Mouse (Mus musculus) liver, embryonic 14.5 days (tissue): ENCODE results near the gene Maml3. TPM values are rescaled to one million over a fixed set of nuclear protein-coding genes. Genes with fewer than 3 reads are reported as not detected.

Experiments used
- ATAC-seq: fragments of 200-750 bp; cut with Nextera tagmentation; 2 replicates; pipeline ENCODE4 v1.8.0; 2017; ENCODE audit warnings: moderate number of reproducible peaks, mild to moderate bottlenecking, moderate library complexity; ENCODE audit not compliant: insufficient read depth
- DNase-seq, 3 experiments: peaks; one replicate each; pipeline ENCODE4 v3.0.0-alpha.2; 2012 to 2013; ENCODE audit warnings: low read depth in 3 of 3, low spot score in 3 of 3
- H3K27ac ChIP-seq: fragments of 300-500 bp; sonication (generic); 2 replicates; pipeline ENCODE4 v1.5.1; 2014; ENCODE audit warnings: moderate library complexity, mild to moderate bottlenecking, control low read depth, inconsistent platforms
- H3K27me3 ChIP-seq: fragments of 300-500 bp; sonication (generic); 2 replicates; pipeline ENCODE4 v1.6.1; 2014; ENCODE audit warnings: mild to moderate bottlenecking, low read length, moderate library complexity; ENCODE audit not compliant: control insufficient read depth, insufficient read depth
- H3K36me3 ChIP-seq: fragments of 300-500 bp; sonication (generic); replicated peaks from 2 replicates; pipeline ENCODE4 v1.6.1; 2014; ENCODE audit warnings: low read depth; ENCODE audit not compliant: control insufficient read depth, insufficient read depth
- H3K4me1 ChIP-seq, 2 experiments: fragments of 200-500 bp in 1 of 2; fragments of 300-500 bp in 1 of 2; sonication (generic) in 1 of 2; replicated peaks; 2 replicates each; pipeline ENCODE4 v1.6.1; 2012 to 2014; ENCODE audit warnings: antibody characterized with exemption in 1 of 2, inconsistent platforms in 1 of 2, low read length in 1 of 2; ENCODE audit not compliant: control insufficient read depth in 2 of 2, insufficient read depth in 2 of 2
- H3K4me2 ChIP-seq: fragments of 300-500 bp; sonication (generic); 2 replicates; pipeline ENCODE4 v1.6.1; 2014; ENCODE audit warnings: low read depth, mild to moderate bottlenecking, control low read depth, moderate library complexity
- H3K4me3 ChIP-seq, 2 experiments: fragments of 200-500 bp in 1 of 2; fragments of 300-500 bp in 1 of 2; sonication (generic) in 1 of 2; 2 replicates each; pipeline ENCODE4 v1.5.1; 2012 to 2014; ENCODE audit warnings: low read depth in 2 of 2, low read length in 2 of 2, mild to moderate bottlenecking in 2 of 2, control low read depth in 1 of 2, inconsistent platforms in 1 of 2, moderate library complexity in 1 of 2; ENCODE audit not compliant: insufficient read depth in 1 of 2
- H3K9ac ChIP-seq: fragments of 300-500 bp; sonication (generic); replicated peaks from 2 replicates; pipeline ENCODE4 v1.6.1; 2014; ENCODE audit warnings: mild to moderate bottlenecking, control low read depth, moderate library complexity
- H3K9me3 ChIP-seq: fragments of 300-500 bp; sonication (generic); 2 replicates; pipeline ENCODE4 v1.6.1; 2016; ENCODE audit warnings: low read length, mixed read lengths; ENCODE audit not compliant: control insufficient read depth
- CTCF ChIP-seq: IDR thresholded peaks from 2 replicates; pipeline ENCODE4 v1.5.1; 2016; ENCODE audit warnings: antibody characterized with exemption, low read depth, control low read depth
- EP300 ChIP-seq: IDR thresholded peaks from 2 replicates; pipeline ENCODE4 v1.6.1; 2016; ENCODE audit warnings: antibody characterized with exemption, low read depth
- WGBS: fragments of 180-500 bp; shearing (Covaris S2); extraction: QIAGEN DNeasy Blood & Tissue Kit; methylation state at CpG from one replicate; pipeline ENCODE4 v1.1.7; 2014; ENCODE audit not compliant: insufficient replicate concordance; 5-methylcytosine and 5-hydroxymethylcytosine counted together
- polyA plus RNA-seq, 2 experiments: library from polyadenylated mRNA; depleted of rRNA in 1 of 2; stranded (reverse) in 1 of 2; unstranded in 1 of 2; fragments of >200 nt; fragmentation: Nextera tagmentation in 1 of 2; extraction: Ambion mirVana in 1 of 2; gene quantifications; 2 replicates each; pipeline versions ENCODE4 v1.2.1 to v1.2.3; 2012 to 2014

The Maml3 gene
- polyA plus RNA-seq, 2 experiments: 0.57 to 0.71 TPM

GRCm38 (mm10) chr3:51885487-51885886 lies 219.4 kb downstream of the Maml3 start:
- 70% methylated on average over 5 of the region's 5 CpGs for WGBS
- Histone ChIP-seq H3K27me3 (no peaks in the 10 kb centered on the region), H3K9me3 (no peaks in the 10 kb centered on the region), H3K27ac (no peak overlapping the region), H3K36me3 (no peaks in the 10 kb centered on the region), H3K4me3 (no peak overlapping the region), H3K9ac (no peak overlapping the region), H3K4me1 (peaks cover 6 to 27% of the 10 kb centered on the region in 2 experiments), H3K4me2 (no peak overlapping the region)
- ATAC-seq: no peak
- TF ChIP-seq CTCF: no peak
- no peak for TF ChIP-seq EP300
- no peak for DNase-seq

- H3K4me1 ChIP-seq: peaks cover 18 to 44% of the 10 kb centered on the region in 2 experiments
- no peak overlapping the region for H3K4me2 ChIP-seq
- H3K27me3 ChIP-seq: no peaks in the 10 kb centered on the region
- H3K9me3 ChIP-seq: no peaks in the 10 kb centered on the region
- no peak overlapping the region for H3K27ac ChIP-seq
- H3K36me3 ChIP-seq: no peaks in the 10 kb centered on the region
- DNase-seq: no peak
- H3K4me3 ChIP-seq: no peak overlapping the region
- WGBS: 19% methylated on average over 10 of the region's 10 CpGs
- 0 out of 2 replicates have a peak, but pooled peaks have one; percentile 41 for ATAC-seq
- H3K9ac ChIP-seq: no peak overlapping the region
- no peak for TF ChIP-seq CTCF
- no peak for TF ChIP-seq EP300
Measured at GRCm38 (mm10) chr3:51881981-51882380, 222.9 kb downstream of the Maml3 start.

- TF ChIP-seq CTCF: no peak
- peak; percentile 56 for TF ChIP-seq EP300
- no peak overlapping the region for H3K4me2 ChIP-seq
- 14% methylated on average over 2 of the region's 2 CpGs for WGBS
- H3K36me3 ChIP-seq: no peaks in the 10 kb centered on the region
- no peaks in the 10 kb centered on the region for H3K9me3 ChIP-seq
- H3K4me3 ChIP-seq: no peak overlapping the region
- H3K27me3 ChIP-seq: no peaks in the 10 kb centered on the region
- no peak overlapping the region for H3K27ac ChIP-seq
- H3K4me1 ChIP-seq: peaks cover 18 to 44% of the 10 kb centered on the region in 2 experiments
- no peak overlapping the region for H3K9ac ChIP-seq
- ATAC-seq (peak; percentile 58; the same call in 1 of the 2 replicates), DNase-seq (peak in 1 of 3 experiments; percentile 14)
Measured at GRCm38 (mm10) chr3:51881393-51881792, 223.5 kb downstream of the Maml3 start.

GRCm38 (mm10) chr3:51880506-51881036 lies 224.3 kb downstream of the Maml3 start:
- WGBS: 64% methylated on average over 8 of the region's 8 CpGs

GRCm38 (mm10) chr3:51879211-51879610 lies 225.7 kb downstream of the Maml3 start:
- no peak overlapping the region for H3K27ac ChIP-seq

More at GRCm38 (mm10) chr3:51880506-51881036, 224.3 kb downstream of the Maml3 start:
- Histone ChIP-seq H3K9ac (no peak overlapping the region), H3K27ac (no peak overlapping the region), H3K9me3 (no peaks in the 10 kb centered on the region), H3K36me3 (no peaks in the 10 kb centered on the region), H3K4me2 (no peak overlapping the region), H3K4me3 (no peak overlapping the region), H3K4me1 (peaks cover 18 to 44% of the 10 kb centered on the region in 2 experiments), H3K27me3 (no peaks in the 10 kb centered on the region)
- DNase-seq (no peak), ATAC-seq (no peak)
- TF ChIP-seq EP300 (no peak), CTCF (no peak)

More at GRCm38 (mm10) chr3:51879211-51879610, 225.7 kb downstream of the Maml3 start:
- no peak for ATAC-seq
- TF ChIP-seq CTCF (no peak), EP300 (no peak)
- no peak overlapping the region for H3K9ac ChIP-seq
- no peaks in the 10 kb centered on the region for H3K9me3 ChIP-seq
- H3K4me2 ChIP-seq: no peak overlapping the region
- 72% methylated on average over 11 of the region's 11 CpGs for WGBS
- H3K36me3 ChIP-seq: no peaks in the 10 kb centered on the region
- H3K4me3 ChIP-seq: no peak overlapping the region
- H3K27me3 ChIP-seq: no peaks in the 10 kb centered on the region
- no peak for DNase-seq
- peaks cover 18 to 41% of the 10 kb centered on the region in 2 experiments for H3K4me1 ChIP-seq
